Mouse (Mus musculus): ENCODE measurements around the gene Sipa1l2. TPM values are rescaled to one million over a fixed set of nuclear protein-coding genes. Genes with fewer than 3 reads are reported as not detected.

Gene Sipa1l2
- polyA plus RNA-seq, 1 experiment: 0.01 TPM

DNA sequence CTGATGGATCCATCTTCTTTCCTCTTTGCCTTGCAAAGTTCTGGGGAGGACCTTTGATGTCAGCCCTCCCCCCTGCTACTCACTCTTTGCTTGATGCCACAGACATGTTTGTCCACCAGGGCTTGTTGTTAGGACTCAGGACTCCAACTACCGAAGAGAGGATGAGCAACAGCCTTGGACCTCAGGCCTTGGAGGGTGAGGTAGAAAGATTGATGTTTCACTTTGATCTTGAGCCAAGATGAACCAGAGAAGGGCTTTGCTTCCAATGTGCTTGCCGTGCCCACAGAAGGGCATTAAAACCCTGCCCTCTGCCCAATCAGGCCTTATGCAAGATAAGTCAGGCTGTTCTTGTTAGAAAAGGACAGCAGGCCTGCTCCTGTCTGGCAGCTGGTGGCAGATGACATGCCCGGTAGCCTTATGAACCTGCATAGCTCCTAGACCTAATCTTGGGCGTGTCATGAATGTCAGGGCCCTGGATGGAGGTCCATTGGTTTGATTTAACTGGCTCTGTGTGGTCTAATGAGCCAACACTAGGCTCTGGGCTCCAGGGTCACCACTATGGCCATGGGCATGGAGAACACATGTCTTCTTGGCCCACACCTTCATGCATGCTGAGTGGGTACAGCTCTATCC is 184.9 kb downstream of the Sipa1l2 start:
- Histone ChIP-seq H3K4me3 (replicated peaks) (no peak overlapping the region), H3K4me1 (ENCODE audit: control insufficient read depth) (no peaks in the 10 kb centered on the region; the same call in 1 of the 2 replicates), H3K9me3 (ENCODE audit: control insufficient read depth, low read length) (peaks cover 6% of the 10 kb centered on the region; the same call in 1 of the 2 replicates), H3K27me3 (ENCODE audit: control insufficient read depth) (no peaks in the 10 kb centered on the region; the same call in 1 of the 2 replicates), H3K36me3 (ENCODE audit: control insufficient read depth) (no peaks in the 10 kb centered on the region)
- TF ChIP-seq TAL1 (IDR thresholded peaks at IDR 0.05; ENCODE audit: low read length) (no peak), GATA1 (IDR thresholded peaks at IDR 0.05; ENCODE audit: low read length) (no peak)

DNA sequence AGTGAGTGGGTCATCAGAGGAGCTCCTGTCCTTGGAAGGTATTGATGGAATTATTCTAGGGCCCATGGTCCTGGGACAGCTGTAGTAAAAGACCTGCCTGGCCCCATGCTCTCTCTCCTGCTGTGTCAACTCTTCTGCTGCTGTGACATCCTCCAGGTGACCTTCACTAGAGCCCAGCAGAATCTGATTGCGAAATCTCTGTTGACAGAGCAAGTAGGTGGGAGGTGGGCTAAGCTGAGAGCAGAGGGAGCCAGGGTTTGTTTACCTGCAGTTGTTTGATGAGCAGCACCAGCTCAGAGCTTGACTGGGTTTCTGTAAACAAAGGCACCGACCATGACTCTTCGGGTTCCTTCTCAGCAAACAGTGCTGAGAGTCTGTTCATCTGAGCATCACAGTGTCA is 187.9 kb downstream of the Sipa1l2 start:
- Histone ChIP-seq H3K9me3 (ENCODE audit: control insufficient read depth, low read length) (peaks cover 6% of the 10 kb centered on the region; the same call in 1 of the 2 replicates), H3K27me3 (ENCODE audit: control insufficient read depth) (no peaks in the 10 kb centered on the region; the same call in 1 of the 2 replicates), H3K4me3 (replicated peaks) (no peak overlapping the region), H3K36me3 (ENCODE audit: control insufficient read depth) (no peaks in the 10 kb centered on the region), H3K4me1 (ENCODE audit: control insufficient read depth) (no peaks in the 10 kb centered on the region; the same call in 1 of the 2 replicates)
- no peak for TF ChIP-seq TAL1 (IDR thresholded peaks at IDR 0.05; ENCODE audit: low read length)
- no peak for TF ChIP-seq GATA1 (IDR thresholded peaks at IDR 0.05; ENCODE audit: low read length)

DNA sequence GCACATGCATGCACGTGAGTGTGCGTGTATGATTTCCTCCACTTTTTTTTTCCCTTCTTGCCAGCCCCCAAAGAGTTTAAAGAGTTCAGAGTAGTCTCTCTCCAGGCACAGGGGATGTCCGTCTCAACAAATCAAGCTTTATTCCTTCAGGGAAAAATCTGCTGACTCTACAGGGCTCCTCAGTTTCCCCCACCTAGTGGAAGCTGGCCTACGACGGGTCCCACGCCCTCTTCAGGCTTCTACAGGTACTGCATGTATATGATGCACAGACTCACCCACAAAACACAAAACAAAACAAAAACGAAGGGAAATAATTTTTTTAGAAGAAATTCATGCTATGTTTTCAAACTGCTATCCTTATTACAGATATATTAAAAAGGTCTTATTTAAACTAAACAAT is 189.7 kb downstream of the Sipa1l2 start:
- no peak overlapping the region for H3K4me3 ChIP-seq (replicated peaks)
- TF ChIP-seq GATA1 (IDR thresholded peaks at IDR 0.05; ENCODE audit: low read length) (no peak), TAL1 (IDR thresholded peaks at IDR 0.05; ENCODE audit: low read length) (no peak)

DNA sequence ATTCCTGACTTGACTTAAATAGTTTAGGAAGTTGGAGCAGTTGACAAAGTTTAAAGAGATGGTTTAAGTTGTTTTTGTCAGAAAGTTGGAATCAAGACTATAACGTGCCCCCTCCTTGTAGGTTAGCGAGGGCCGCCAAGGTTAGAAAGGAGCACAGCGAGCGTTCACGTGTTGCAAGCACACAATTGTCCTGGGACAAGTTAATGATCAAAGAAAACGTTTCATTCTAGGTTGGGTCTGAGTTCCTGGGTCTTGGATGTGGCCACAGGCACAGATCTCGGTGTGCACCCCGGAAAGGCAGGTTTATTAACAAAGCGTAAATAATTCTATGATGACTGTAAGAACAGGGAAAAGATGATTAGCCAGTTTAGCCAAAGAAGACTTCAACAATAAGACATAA is 190.5 kb downstream of the Sipa1l2 start:
- peaks cover 4% of the 10 kb centered on the region; the same call in 1 of the 2 replicates for H3K9me3 ChIP-seq (ENCODE audit: control insufficient read depth, low read length)

More for the DNA sequence above, 189.7 kb downstream of the Sipa1l2 start:
- Histone ChIP-seq H3K36me3 (ENCODE audit: control insufficient read depth) (no peaks in the 10 kb centered on the region), H3K4me1 (ENCODE audit: control insufficient read depth) (no peaks in the 10 kb centered on the region), H3K27me3 (ENCODE audit: control insufficient read depth) (no peaks in the 10 kb centered on the region; the same call in 1 of the 2 replicates), H3K9me3 (ENCODE audit: control insufficient read depth, low read length) (peaks cover 6% of the 10 kb centered on the region; the same call in 1 of the 2 replicates)

DNA sequence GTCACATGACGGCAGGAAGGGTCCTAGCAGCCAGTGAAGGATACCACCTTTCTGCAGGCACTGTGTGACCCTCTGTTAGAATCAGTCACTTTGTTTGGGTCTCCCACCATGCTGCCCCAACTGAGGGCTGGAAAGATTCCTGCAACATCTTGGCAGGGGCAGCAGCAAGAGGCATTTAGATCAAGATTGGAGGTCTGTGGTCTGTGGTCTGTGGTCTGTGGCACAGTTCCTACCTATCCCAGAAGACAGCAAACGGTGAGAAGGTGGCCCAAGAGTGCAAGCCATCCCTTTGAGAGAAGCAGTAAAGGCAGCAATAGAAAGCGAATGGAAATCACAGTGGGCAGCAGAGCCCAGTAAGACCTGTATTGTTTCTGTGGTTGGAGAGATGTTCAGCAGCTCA is 191.9 kb downstream of the Sipa1l2 start:
- no peaks in the 10 kb centered on the region; the same call in 1 of the 2 replicates for H3K27me3 ChIP-seq (ENCODE audit: control insufficient read depth)
- H3K36me3 ChIP-seq (ENCODE audit: control insufficient read depth): no peaks in the 10 kb centered on the region
- no peaks in the 10 kb centered on the region for H3K9me3 ChIP-seq (ENCODE audit: control insufficient read depth, low read length)
- no peak for TF ChIP-seq TAL1 (IDR thresholded peaks at IDR 0.05; ENCODE audit: low read length)
- TF ChIP-seq GATA1 (IDR thresholded peaks at IDR 0.05; ENCODE audit: low read length): no peak
- H3K4me3 ChIP-seq (replicated peaks): no peak overlapping the region
- H3K4me1 ChIP-seq (ENCODE audit: control insufficient read depth): no peaks in the 10 kb centered on the region

More for the DNA sequence above, 190.5 kb downstream of the Sipa1l2 start:
- H3K4me1 ChIP-seq (ENCODE audit: control insufficient read depth): no peaks in the 10 kb centered on the region
- no peaks in the 10 kb centered on the region; the same call in 1 of the 2 replicates for H3K27me3 ChIP-seq (ENCODE audit: control insufficient read depth)
- no peak overlapping the region for H3K4me3 ChIP-seq (replicated peaks)
- TF ChIP-seq TAL1 (IDR thresholded peaks at IDR 0.05; ENCODE audit: low read length) (no peak), GATA1 (IDR thresholded peaks at IDR 0.05; ENCODE audit: low read length) (no peak)
- no peaks in the 10 kb centered on the region for H3K36me3 ChIP-seq (ENCODE audit: control insufficient read depth)

DNA sequence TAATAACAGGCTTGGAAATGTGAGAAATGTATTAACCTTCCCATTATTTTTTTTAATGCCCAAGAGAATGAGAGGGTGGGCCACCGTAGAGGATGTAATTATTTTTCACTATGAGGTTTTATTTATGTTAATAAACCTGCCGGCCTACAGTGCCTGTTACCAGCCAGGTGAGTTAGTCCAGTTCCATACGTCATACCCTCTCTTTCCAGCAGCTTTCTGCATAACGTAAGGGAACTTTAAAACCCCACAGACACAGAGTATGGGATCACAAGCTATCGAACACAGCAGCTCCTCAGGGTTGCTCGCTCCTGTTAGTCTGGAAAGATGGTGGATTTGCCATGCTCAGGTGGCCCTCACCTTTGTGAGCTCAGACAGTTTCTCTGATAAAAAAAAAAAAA is 193.2 kb downstream of the Sipa1l2 start:
- TF ChIP-seq TAL1 (IDR thresholded peaks at IDR 0.05; ENCODE audit: low read length): no peak
- TF ChIP-seq GATA1 (IDR thresholded peaks at IDR 0.05; ENCODE audit: low read length): no peak
- no peaks in the 10 kb centered on the region for H3K36me3 ChIP-seq (ENCODE audit: control insufficient read depth)
- no peaks in the 10 kb centered on the region for H3K27me3 ChIP-seq (ENCODE audit: control insufficient read depth)
- no peaks in the 10 kb centered on the region for H3K4me1 ChIP-seq (ENCODE audit: control insufficient read depth)
- H3K4me3 ChIP-seq (replicated peaks): no peak overlapping the region
- H3K9me3 ChIP-seq (ENCODE audit: control insufficient read depth, low read length): peaks cover 5% of the 10 kb centered on the region

DNA sequence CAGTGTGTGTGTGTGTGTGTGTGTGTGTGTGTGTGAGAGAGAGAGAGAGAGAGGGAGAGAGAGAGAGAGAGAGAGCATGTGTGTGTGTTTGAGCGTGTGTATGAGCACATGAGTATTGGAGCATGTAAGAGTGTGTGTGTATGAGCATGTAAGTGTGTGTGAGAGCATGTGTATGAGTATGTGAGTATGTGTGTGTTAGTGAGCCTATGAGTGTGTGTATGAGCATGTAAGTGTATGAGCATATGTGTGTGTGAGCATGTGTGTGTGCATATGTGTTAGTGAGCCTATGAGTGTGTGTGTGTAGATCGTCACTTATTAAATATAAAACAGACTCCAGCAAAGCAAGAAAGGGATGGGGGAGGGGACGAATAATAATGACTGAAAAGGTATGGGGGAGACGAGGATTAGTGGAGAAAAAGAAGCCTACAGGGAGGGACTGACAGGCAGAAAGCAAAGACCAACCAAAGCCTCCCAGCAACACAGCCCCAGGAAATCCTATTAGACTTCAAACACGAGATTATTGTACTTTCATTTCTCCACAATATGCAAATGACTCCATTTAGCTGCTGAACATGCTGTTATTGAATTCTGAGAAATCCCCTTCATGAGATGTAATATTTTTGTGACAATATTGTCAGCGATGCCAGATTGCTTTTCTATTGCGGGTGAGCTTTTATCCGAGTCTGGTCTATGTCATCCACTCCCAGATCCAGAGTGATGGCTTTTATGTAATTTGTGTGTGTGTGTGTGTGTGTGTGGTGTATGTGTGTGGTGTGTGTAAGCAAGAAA is 193.8 kb downstream of the Sipa1l2 start:
- no peak overlapping the region for H3K4me3 ChIP-seq (replicated peaks)
- no peaks in the 10 kb centered on the region for H3K27me3 ChIP-seq (ENCODE audit: control insufficient read depth)
- H3K36me3 ChIP-seq (ENCODE audit: control insufficient read depth): no peaks in the 10 kb centered on the region
- TF ChIP-seq TAL1 (IDR thresholded peaks at IDR 0.05; ENCODE audit: low read length) (no peak), GATA1 (IDR thresholded peaks at IDR 0.05; ENCODE audit: low read length) (no peak)
- no peaks in the 10 kb centered on the region for H3K4me1 ChIP-seq (ENCODE audit: control insufficient read depth)
- H3K9me3 ChIP-seq (ENCODE audit: control insufficient read depth, low read length): peaks cover 5% of the 10 kb centered on the region

DNA sequence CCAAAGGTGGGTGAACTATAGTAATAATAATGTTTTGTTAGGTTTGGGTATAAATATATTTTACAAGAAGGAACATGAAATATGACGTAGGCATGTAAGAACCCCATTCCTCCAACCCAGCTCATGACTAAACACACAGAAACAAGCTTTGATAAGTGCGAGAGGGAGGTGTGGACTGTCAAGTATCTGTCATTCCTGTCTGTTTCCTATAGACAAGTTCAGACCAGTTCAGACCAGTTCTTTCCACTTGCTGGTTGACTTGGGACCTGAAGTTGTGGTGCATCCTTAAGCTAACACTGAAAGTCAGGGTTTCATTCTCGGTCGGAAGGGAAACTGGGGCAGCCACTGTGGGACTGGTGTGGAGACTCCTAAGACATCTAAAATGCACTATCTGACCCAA is 197.0 kb downstream of the Sipa1l2 start:
- Histone ChIP-seq H3K4me1 (ENCODE audit: control insufficient read depth) (no peaks in the 10 kb centered on the region), H3K9me3 (ENCODE audit: control insufficient read depth, low read length) (peaks cover 5% of the 10 kb centered on the region), H3K4me3 (replicated peaks) (no peak overlapping the region), H3K27me3 (ENCODE audit: control insufficient read depth) (no peaks in the 10 kb centered on the region), H3K36me3 (ENCODE audit: control insufficient read depth) (no peaks in the 10 kb centered on the region)
- TF ChIP-seq GATA1 (IDR thresholded peaks at IDR 0.05; ENCODE audit: low read length) (no peak), TAL1 (IDR thresholded peaks at IDR 0.05; ENCODE audit: low read length) (no peak)
